Mouse (Mus musculus) leukemia stem cell, adult 10-12 weeks (primary cell): Measurements from ENCODE around the gene Hsf2bp. TPM values are rescaled to one million over a fixed set of nuclear protein-coding genes. Genes with fewer than 3 reads are reported as not detected.

ENCODE experiments used
- polyA plus RNA-seq: library from polyadenylated mRNA; stranded (reverse); fragments of >175 nt; gene quantifications from 2 replicates; pipeline ENCODE4 v1.2.3, GENCODE M21; 2012; ENCODE audit warnings: low replicate concordance

The Hsf2bp gene
- not detected in 2 replicates for polyA plus RNA-seq

GRCm38 (mm10) chr17:32035609-32036508 lies at the start of gene Hsf2bp, which contains the start of gene Rrp1b:
TSS of gene Hsf2bp (minus strand) at chr17:32036349.
TSS of gene Rrp1b (plus strand) at chr17:32036100.

Other genes starting within 250 kb of the Hsf2bp start
- 11.9 and 12.2 TPM in 2 replicates for gene Sik1, start 180.5 kb downstream of the Hsf2bp start, polyA plus RNA-seq
- gene Rrp1b, start 249 bp downstream of the Hsf2bp start, polyA plus RNA-seq = 282 and 467 TPM in 2 replicates
- 1.0 and 1.5 TPM in 2 replicates for gene Notch3, start 130.5 kb upstream of the Hsf2bp start, polyA plus RNA-seq
- 0.07 TPM in 1 of 2 replicates, not detected in the other for gene Ephx3, start 153.2 kb upstream of the Hsf2bp start, polyA plus RNA-seq
- 177 and 236 TPM in 2 replicates for gene Brd4, start 248.4 kb upstream of the Hsf2bp start, polyA plus RNA-seq